Mouse (Mus musculus) cortical plate, adult 2 months (tissue): ENCODE data around the gene Vdac1.

Source experiments
- CTCF ChIP-seq: fragments of 200-500 bp; IDR thresholded peaks from 2 replicates; pipeline ENCODE4 v1.5.1; 2011; ENCODE audit warnings: mild to moderate bottlenecking, control low read depth, low read length; ENCODE audit not compliant: insufficient read depth; ENCODE audit errors: extremely low read depth
- POLR2A ChIP-seq: fragments of 200-500 bp; IDR thresholded peaks from 2 replicates; pipeline ENCODE4 v1.6.1; 2011; ENCODE audit warnings: mild to moderate bottlenecking, low read length, control low read depth; ENCODE audit not compliant: insufficient read depth; ENCODE audit errors: extremely low read depth

DNA sequence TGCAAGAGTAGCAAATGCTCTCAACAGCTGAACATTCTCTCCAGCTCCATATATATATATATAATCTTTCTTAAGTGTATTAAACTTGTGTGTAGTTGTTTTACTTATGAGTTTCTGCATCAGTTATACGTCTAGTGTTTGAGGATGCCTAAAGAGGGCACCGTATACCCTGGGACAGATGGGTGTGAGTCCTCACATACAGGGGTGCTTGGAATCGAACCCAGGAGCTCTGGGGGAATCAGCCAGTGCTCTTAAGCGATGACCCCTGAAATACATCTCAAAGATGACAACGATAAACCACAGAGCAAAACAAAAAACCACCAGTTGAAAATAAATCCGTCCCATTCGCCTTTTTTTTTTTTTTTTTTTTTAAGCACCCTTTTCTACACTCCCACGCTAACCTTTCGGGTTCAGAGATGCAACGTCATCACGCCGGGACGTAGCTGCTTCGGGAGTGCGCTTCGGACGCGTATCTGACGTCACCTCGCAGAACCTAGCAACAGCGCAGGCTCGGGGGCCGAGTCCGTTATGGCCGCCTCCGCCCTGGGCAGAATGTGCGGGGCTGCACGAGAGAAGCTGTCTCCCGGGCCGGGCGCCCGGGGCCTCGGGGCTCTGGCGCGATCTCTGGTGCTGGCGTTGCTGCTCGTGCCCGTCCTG is 35.4 kb downstream of the Vdac1 start, which contains the start of gene 9530068E07Rik:
- TF ChIP-seq POLR2A (peak; percentile 90), CTCF (no peak)
